Mouse (Mus musculus) neutrophil, adult 59 days (primary cell): Measurements from ENCODE around the gene Yes1. TPM values are rescaled to one million over a fixed set of nuclear protein-coding genes. Genes with fewer than 3 reads are reported as not detected.

Source experiments
- total RNA-seq, 2 experiments: library from RNA; stranded (reverse); gene quantifications; 1 replicate in 1 of 2; 2 replicates in 1 of 2; pipeline ENCODE4 v1.2.4; 2023

Yes1 gene
- 1 to 10 TPM; 1.0 to 1.1 TPM for total RNA-seq

GRCm38 (mm10) chr5:32610801-32611340, at the start of gene Yes1:
Yes1 (plus strand) TSS chr5:32611171.

Other genes starting within 250 kb of the Yes1 start
- gene Ppp1cb, start 152.3 kb upstream of the Yes1 start, total RNA-seq, result 100 to 1,000 TPM; 258 to 259 TPM
- gene Pisd, start 174.5 kb downstream of the Yes1 start, total RNA-seq, result 10 to 100 TPM; 65.9 to 75.3 TPM
- gene Gm20671, start 215.9 kb downstream of the Yes1 start, total RNA-seq, result not detected
- gene Prr14l, start 243.1 kb downstream of the Yes1 start, total RNA-seq, result 10 to 100 TPM; 33.4 to 34.8 TPM